Mouse (Mus musculus) liver, embryonic 14.5 days (tissue): ENCODE measurements around the gene Me3.

ENCODE experiments used
- CTCF ChIP-seq: IDR thresholded peaks from 2 replicates; pipeline ENCODE4 v1.5.1; 2016; ENCODE audit warnings: antibody characterized with exemption, low read depth, control low read depth
- EP300 ChIP-seq: IDR thresholded peaks from 2 replicates; pipeline ENCODE4 v1.6.1; 2016; ENCODE audit warnings: antibody characterized with exemption, low read depth

DNA sequence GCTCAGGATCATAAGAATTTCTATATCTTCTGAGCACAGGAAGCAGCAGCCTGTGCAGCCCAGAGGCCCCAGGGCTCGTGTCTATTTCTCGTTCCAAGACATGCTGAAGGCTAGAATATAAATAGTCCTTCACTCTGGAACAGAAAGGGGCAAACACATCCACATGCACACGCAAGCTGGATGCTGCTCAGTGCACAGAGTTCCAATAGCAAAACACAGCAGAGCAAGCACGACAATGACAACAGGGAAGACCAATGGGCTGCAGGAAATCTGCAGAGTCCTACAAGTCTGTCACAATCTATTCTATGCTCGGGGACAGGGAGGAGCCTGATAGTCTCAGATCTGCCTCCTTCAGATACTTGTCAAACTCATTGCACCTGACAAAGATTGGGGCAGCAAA lies 42.2 kb upstream of the Me3 start:
- TF ChIP-seq CTCF (no peak), EP300 (no peak)
